Mouse (Mus musculus): ENCODE measurements around the gene Idh3a. TPM values are rescaled to one million over a fixed set of nuclear protein-coding genes. Genes with fewer than 3 reads are reported as not detected.
A peak's percentile ranks its signal among the peaks of the same experiment; 100 is the strongest.

The Idh3a gene
- polyA plus RNA-seq, 1 experiment from 2014 or later = 134 TPM

DNA sequence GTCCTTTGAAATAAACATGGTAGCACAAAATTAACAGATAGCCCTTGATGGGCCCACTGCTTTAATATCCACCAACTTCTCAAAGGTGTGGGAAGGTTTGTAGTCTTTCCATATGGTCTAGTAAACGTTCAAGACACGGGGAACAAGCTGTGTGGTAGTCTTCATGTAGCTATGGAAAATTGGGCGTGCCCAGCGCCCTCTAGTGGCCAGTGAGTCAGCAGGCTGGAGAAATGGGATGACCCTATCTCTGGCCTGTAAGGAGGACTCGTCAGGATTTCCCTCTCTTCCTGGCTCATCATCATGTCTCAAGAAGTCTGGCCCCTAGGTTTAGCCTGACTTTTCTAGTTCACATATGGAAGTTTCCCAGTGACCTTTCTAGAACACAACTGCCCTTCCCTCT is 38.6 kb upstream of the Idh3a start:
- no peak overlapping the region for H3K27ac ChIP-seq (replicated peaks; ENCODE audit: low read depth, low read length)
- no peak overlapping the region for H3K4me2 ChIP-seq (ENCODE audit: low read depth, low read length)
- H3K36me3 ChIP-seq (replicated peaks; ENCODE audit: control insufficient read depth, insufficient read depth, low read depth, low read length) = no peaks in the 10 kb centered on the region
- DNase-seq (ENCODE audit: low spot score) = peak; percentile 64
- 16% methylated on average over 5 of the region's 5 CpGs for WGBS
- H3K9ac ChIP-seq (replicated peaks; ENCODE audit: low read length) = no peak overlapping the region
- H3K4me1 ChIP-seq (ENCODE audit: control insufficient read depth, insufficient read depth, low read length) = no peaks in the 10 kb centered on the region
- H3K27me3 ChIP-seq (ENCODE audit: control insufficient read depth, insufficient read depth, low read length) = no peaks in the 10 kb centered on the region
- no peaks in the 10 kb centered on the region for H3K9me3 ChIP-seq (replicated peaks; ENCODE audit: control insufficient read depth, low read length)
- ATAC-seq (replicated peaks; ENCODE audit: insufficient number of reproducible peaks, low FRiP score, low TSS enrichment, low read depth) = no peak
- no peak overlapping the region for H3K4me3 ChIP-seq (ENCODE audit: low read depth, low read length)

DNA sequence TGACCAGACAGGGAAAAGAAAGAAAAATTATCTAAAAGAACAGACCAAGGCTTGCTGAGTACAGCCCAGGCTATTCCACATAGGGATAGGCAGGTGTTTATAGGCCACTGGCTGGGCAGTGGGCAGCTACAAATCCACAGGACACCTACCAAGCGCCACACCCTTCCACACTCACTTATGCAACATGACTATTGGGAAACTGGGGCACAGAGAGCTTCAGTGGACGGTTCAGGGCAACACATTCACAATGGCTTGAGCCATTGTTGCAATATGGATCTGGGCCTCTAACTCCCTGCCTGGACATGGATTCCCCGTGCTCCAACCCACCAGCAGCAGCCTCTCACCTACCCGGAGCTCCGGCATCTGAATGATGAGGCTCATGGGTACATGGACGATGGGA is 36.7 kb upstream of the Idh3a start:
- Histone ChIP-seq H3K36me3 (replicated peaks; ENCODE audit: control insufficient read depth, insufficient read depth, low read depth, low read length) (no peaks in the 10 kb centered on the region), H3K4me3 (ENCODE audit: low read depth, low read length) (no peak overlapping the region), H3K27ac (replicated peaks; ENCODE audit: low read depth, low read length) (no peak overlapping the region), H3K4me1 (ENCODE audit: control insufficient read depth, insufficient read depth, low read length) (no peaks in the 10 kb centered on the region), H3K27me3 (ENCODE audit: control insufficient read depth, insufficient read depth, low read length) (no peaks in the 10 kb centered on the region), H3K9ac (replicated peaks; ENCODE audit: low read length) (no peak overlapping the region), H3K4me2 (ENCODE audit: low read depth, low read length) (no peak overlapping the region), H3K9me3 (replicated peaks; ENCODE audit: control insufficient read depth, low read length) (no peaks in the 10 kb centered on the region)
- ATAC-seq (replicated peaks; ENCODE audit: insufficient number of reproducible peaks, low FRiP score, low TSS enrichment, low read depth) (no peak), DNase-seq (ENCODE audit: low spot score) (no peak)
- 93% methylated on average over 6 of the region's 6 CpGs for WGBS

DNA sequence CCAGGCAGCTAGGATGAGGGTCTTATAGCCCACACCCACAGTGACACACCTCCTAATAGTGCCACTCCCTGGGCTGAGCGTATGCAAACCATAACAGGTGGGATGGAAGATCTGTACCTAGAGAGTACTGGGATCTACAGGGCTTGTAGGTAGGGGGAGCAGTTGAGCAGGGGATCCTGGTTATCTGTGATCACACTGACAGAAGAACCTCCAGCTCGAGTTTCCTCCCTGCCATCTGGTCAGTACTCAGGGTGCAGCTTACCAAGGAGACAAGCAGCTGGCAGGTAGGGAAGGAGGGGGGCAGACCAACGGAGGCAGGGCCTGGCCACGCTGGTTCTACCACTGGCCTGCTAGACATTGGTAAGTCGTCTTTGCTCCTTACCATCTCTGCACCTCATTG is 33.7 kb upstream of the Idh3a start:
- DNase-seq (ENCODE audit: low spot score) = no peak
- H3K4me2 ChIP-seq (ENCODE audit: low read depth, low read length) = no peak overlapping the region

DNA sequence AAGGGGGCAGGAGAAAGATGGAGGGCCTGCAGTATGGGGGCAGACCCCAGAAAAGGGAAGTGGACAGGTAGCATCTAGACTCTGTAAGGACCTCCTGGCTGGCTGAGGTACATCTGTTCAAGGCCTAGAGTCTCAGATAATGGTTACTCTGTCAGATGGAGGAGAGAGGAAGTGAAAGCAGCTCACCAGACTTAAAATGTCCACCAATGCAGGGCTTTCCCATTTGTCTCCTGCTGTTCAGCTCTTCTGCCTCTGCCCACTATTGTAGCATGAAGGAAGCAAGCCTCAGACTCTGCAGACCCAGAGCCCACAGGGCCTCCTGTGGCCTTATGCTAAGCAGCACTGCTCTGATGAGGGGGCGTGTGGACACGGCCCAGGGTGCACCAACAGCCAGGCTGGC is 31.1 kb upstream of the Idh3a start:
- ATAC-seq (replicated peaks; ENCODE audit: insufficient number of reproducible peaks, low FRiP score, low TSS enrichment, low read depth) = no peak
- H3K9me3 ChIP-seq (replicated peaks; ENCODE audit: control insufficient read depth, low read length) = no peaks in the 10 kb centered on the region
- H3K27me3 ChIP-seq (ENCODE audit: control insufficient read depth, insufficient read depth, low read length) = no peaks in the 10 kb centered on the region; the same call in 1 of the 2 replicates
- DNase-seq (ENCODE audit: low spot score) = no peak
- peaks cover 5% of the 10 kb centered on the region; the same call in 1 of the 2 replicates for H3K4me1 ChIP-seq (ENCODE audit: control insufficient read depth, insufficient read depth, low read length)
- 57% methylated on average over 2 of the region's 2 CpGs for WGBS
- H3K9ac ChIP-seq (replicated peaks; ENCODE audit: low read length) = no peak overlapping the region
- no peak overlapping the region for H3K4me2 ChIP-seq (ENCODE audit: low read depth, low read length)
- H3K27ac ChIP-seq (replicated peaks; ENCODE audit: low read depth, low read length) = no peak overlapping the region
- H3K4me3 ChIP-seq (ENCODE audit: low read depth, low read length) = no peak overlapping the region
- no peaks in the 10 kb centered on the region for H3K36me3 ChIP-seq (replicated peaks; ENCODE audit: control insufficient read depth, insufficient read depth, low read depth, low read length)

More for the DNA sequence above, 33.7 kb upstream of the Idh3a start:
- no peaks in the 10 kb centered on the region for H3K9me3 ChIP-seq (replicated peaks; ENCODE audit: control insufficient read depth, low read length)
- no peaks in the 10 kb centered on the region for H3K4me1 ChIP-seq (ENCODE audit: control insufficient read depth, insufficient read depth, low read length)
- no peak overlapping the region for H3K9ac ChIP-seq (replicated peaks; ENCODE audit: low read length)
- no peaks in the 10 kb centered on the region for H3K27me3 ChIP-seq (ENCODE audit: control insufficient read depth, insufficient read depth, low read length)
- ATAC-seq (replicated peaks; ENCODE audit: insufficient number of reproducible peaks, low FRiP score, low TSS enrichment, low read depth) = no peak
- 24% methylated on average over 5 of the region's 5 CpGs for WGBS
- H3K27ac ChIP-seq (replicated peaks; ENCODE audit: low read depth, low read length) = no peak overlapping the region
- H3K36me3 ChIP-seq (replicated peaks; ENCODE audit: control insufficient read depth, insufficient read depth, low read depth, low read length) = no peaks in the 10 kb centered on the region
- H3K4me3 ChIP-seq (ENCODE audit: low read depth, low read length) = no peak overlapping the region

DNA sequence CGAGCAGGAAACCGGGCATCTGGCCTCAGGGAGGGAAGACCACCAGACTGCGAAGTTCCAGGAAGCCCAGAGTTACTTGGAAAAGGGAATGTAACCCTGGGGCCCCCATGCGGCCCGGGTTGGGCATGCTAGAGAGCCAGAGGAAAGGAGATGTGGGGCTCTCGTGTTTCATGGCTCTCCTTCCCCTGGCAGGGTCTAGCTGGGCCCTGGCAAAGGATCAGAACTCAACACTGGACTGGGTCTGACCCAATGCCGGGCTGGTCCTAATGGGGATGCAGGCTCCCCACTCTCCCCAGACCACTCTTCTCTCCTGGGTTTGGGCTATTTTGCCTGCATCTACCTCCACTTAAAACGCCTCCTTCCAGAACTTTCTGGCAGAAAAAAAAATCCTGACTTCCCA is 27.4 kb upstream of the Idh3a start:
- Histone ChIP-seq H3K4me2 (ENCODE audit: low read depth, low read length) (no peak overlapping the region), H3K9ac (replicated peaks; ENCODE audit: low read length) (no peak overlapping the region), H3K4me3 (ENCODE audit: low read depth, low read length) (no peak overlapping the region), H3K27ac (replicated peaks; ENCODE audit: low read depth, low read length) (no peak overlapping the region), H3K9me3 (replicated peaks; ENCODE audit: control insufficient read depth, low read length) (no peaks in the 10 kb centered on the region), H3K27me3 (ENCODE audit: control insufficient read depth, insufficient read depth, low read length) (no peaks in the 10 kb centered on the region; the same call in 1 of the 2 replicates), H3K4me1 (ENCODE audit: control insufficient read depth, insufficient read depth, low read length) (peaks cover 5% of the 10 kb centered on the region; the same call in 1 of the 2 replicates), H3K36me3 (replicated peaks; ENCODE audit: control insufficient read depth, insufficient read depth, low read depth, low read length) (no peaks in the 10 kb centered on the region)
- 63% methylated on average over 8 of the region's 8 CpGs for WGBS
- DNase-seq (ENCODE audit: low spot score) = no peak
- no peak for ATAC-seq (replicated peaks; ENCODE audit: insufficient number of reproducible peaks, low FRiP score, low TSS enrichment, low read depth)

DNA sequence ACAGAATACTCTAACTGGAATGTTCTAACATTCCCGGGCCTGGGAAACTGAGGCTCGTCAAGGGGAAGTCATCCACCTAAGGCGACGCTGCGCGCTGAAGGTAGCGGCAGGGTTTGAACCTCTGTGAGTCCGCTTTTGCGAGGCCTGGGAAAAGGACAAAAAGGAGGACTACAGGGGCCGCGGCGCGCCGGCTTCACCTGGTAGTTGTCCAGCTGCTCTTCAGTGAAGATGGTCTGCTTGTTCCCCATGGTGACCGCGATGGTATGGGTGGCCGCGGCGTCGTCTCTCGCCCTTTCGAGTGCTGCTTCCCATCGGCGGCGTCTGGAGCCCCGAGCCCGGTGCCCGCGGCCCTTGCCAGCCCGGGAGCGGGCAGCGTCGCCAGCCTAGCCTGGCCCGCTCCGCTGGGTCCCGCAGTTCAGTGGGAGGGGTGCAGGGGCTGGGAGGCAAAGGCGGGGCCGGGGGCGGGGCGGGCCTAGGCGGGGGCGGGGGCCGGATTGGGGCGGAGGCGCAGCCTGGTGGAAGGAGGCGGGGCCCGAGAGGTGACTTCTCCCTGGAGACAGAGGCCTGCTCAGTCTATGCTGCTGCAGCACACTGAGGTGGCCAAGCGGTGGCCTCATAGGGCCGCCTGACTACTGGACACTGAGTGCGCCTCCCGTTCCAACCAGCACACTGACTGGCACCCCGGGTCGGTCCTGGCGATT is 26.2 kb upstream of the Idh3a start, which contains the start of gene Cib2:
Gene Cib2 (minus strand): TSS at position 448 of the 701 bp plus-strand sequence.
- DNase-seq (ENCODE audit: low spot score) (peak; percentile 83), ATAC-seq (replicated peaks; ENCODE audit: insufficient number of reproducible peaks, low FRiP score, low TSS enrichment, low read depth) (peak; percentile 96)
- no peaks in the 10 kb centered on the region for H3K36me3 ChIP-seq (replicated peaks; ENCODE audit: control insufficient read depth, insufficient read depth, low read depth, low read length)
- H3K9me3 ChIP-seq (replicated peaks; ENCODE audit: control insufficient read depth, low read length) = no peaks in the 10 kb centered on the region
- H3K9ac ChIP-seq (replicated peaks; ENCODE audit: low read length) = peak within 1 kb of the TSS; percentile 52
- H3K4me3 ChIP-seq (ENCODE audit: low read depth, low read length) = peak within 1 kb of the TSS; percentile 56
- no peak within 1 kb of the TSS for H3K27ac ChIP-seq (replicated peaks; ENCODE audit: low read depth, low read length)
- H3K4me1 ChIP-seq (ENCODE audit: control insufficient read depth, insufficient read depth, low read length) = peaks cover 5% of the 10 kb centered on the region; the same call in 1 of the 2 replicates
- WGBS = 1% methylated on average over 53 of the region's 54 CpGs
- H3K27me3 ChIP-seq (ENCODE audit: control insufficient read depth, insufficient read depth, low read length) = no peaks in the 10 kb centered on the region; the same call in 1 of the 2 replicates
- peak within 1 kb of the TSS; percentile 91 for H3K4me2 ChIP-seq (ENCODE audit: low read depth, low read length)

DNA sequence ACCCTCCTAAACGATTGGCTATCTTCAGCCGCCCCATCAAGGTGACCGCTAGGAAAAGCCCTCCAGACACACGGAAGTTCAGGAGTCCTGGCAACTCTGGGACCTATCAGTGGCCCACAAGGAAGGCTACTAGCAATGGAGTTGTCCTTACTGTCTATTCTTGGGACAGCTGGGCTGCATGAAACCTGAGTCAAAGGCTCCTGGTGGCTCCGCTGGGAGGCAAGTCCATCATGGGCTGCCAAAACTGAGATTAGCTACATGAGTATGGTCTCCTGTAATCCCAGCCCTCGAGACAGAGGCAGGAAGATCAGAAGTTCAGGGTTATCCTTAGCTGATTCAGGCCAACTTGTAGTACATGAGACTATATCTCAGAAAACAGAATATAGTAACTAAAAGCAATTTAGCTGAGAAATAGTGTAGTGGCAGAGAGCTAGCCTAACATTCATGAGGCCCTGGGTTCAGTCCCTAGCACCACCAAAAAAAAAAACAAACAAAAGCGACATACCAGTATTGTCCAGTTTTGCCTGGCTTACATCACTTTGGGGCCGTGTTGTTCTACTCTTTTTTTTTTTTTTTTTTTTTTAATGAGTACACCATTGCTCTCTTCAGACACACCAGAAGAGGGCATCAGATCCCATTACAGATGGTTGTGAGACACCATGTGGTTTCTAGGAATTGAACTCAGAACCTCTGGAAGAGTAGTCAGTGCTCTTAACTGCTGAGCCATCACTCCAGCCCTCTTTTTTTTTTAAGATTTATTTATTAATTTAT is 25.1 kb upstream of the Idh3a start:
- no peaks in the 10 kb centered on the region; the same call in 1 of the 2 replicates for H3K27me3 ChIP-seq (ENCODE audit: control insufficient read depth, insufficient read depth, low read length)
- no peak overlapping the region for H3K4me3 ChIP-seq (ENCODE audit: low read depth, low read length)
- WGBS = 84% methylated on average over 8 of the region's 8 CpGs
- H3K36me3 ChIP-seq (replicated peaks; ENCODE audit: control insufficient read depth, insufficient read depth, low read depth, low read length) = no peaks in the 10 kb centered on the region
- no peak overlapping the region for H3K4me2 ChIP-seq (ENCODE audit: low read depth, low read length)
- H3K4me1 ChIP-seq (ENCODE audit: control insufficient read depth, insufficient read depth, low read length) = peaks cover 5% of the 10 kb centered on the region; the same call in 1 of the 2 replicates
- H3K9ac ChIP-seq (replicated peaks; ENCODE audit: low read length) = no peak overlapping the region
- no peaks in the 10 kb centered on the region for H3K9me3 ChIP-seq (replicated peaks; ENCODE audit: control insufficient read depth, low read length)
- DNase-seq (ENCODE audit: low spot score) (no peak), ATAC-seq (replicated peaks; ENCODE audit: insufficient number of reproducible peaks, low FRiP score, low TSS enrichment, low read depth) (no peak)
- H3K27ac ChIP-seq (replicated peaks; ENCODE audit: low read depth, low read length) = no peak overlapping the region

DNA sequence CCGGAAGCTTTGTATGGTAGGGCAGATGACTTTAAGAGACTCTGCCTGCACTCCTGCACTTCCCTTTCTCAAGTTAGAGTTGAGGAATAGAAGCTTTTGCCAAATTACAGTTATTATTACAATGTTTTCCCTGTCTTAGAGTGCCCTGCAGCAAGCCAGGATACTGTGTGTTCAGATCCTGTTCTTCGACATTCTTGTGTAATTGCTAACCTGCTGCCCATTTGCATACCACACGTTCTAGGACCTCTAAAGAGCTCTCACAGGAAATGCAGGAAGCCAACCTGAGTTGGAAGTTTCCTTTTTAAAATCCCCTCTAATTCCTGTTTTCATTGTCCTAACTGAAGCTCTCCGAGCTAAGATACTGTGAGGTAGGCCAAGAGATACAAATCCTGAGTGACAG is 19.2 kb upstream of the Idh3a start:
- no peak overlapping the region for H3K27ac ChIP-seq (replicated peaks; ENCODE audit: low read depth, low read length)
- no peaks in the 10 kb centered on the region for H3K4me1 ChIP-seq (ENCODE audit: control insufficient read depth, insufficient read depth, low read length)
- H3K9ac ChIP-seq (replicated peaks; ENCODE audit: low read length) = no peak overlapping the region
- H3K4me3 ChIP-seq (ENCODE audit: low read depth, low read length) = no peak overlapping the region
- no peaks in the 10 kb centered on the region for H3K9me3 ChIP-seq (replicated peaks; ENCODE audit: control insufficient read depth, low read length)
- ATAC-seq (replicated peaks; ENCODE audit: insufficient number of reproducible peaks, low FRiP score, low TSS enrichment, low read depth) (no peak), DNase-seq (ENCODE audit: low spot score) (peak; percentile 29)
- no peaks in the 10 kb centered on the region for H3K36me3 ChIP-seq (replicated peaks; ENCODE audit: control insufficient read depth, insufficient read depth, low read depth, low read length)
- H3K27me3 ChIP-seq (ENCODE audit: control insufficient read depth, insufficient read depth, low read length) = no peaks in the 10 kb centered on the region
- 41% methylated on average over 4 of the region's 4 CpGs for WGBS
- H3K4me2 ChIP-seq (ENCODE audit: low read depth, low read length) = no peak overlapping the region
